Mouse (Mus musculus) bone marrow macrophage, adult 2 months (primary cell): Measurements from ENCODE around the gene Gm15319.
"Not testable (repeated sequence)": the region's sequence is repeated elsewhere in the genome, so short reads cannot be mapped to it uniquely, and the experiment has no call there.

Experiments used
- CTCF ChIP-seq: IDR thresholded peaks from 2 replicates; pipeline ENCODE4 v1.5.1; 2012; ENCODE audit warnings: low read depth, mild to moderate bottlenecking, low read length, moderate library complexity
- POLR2A ChIP-seq: IDR thresholded peaks from 2 replicates; pipeline ENCODE4 v1.6.1; 2012; ENCODE audit warnings: mild to moderate bottlenecking, low read depth, low read length, borderline replicate concordance

DNA sequence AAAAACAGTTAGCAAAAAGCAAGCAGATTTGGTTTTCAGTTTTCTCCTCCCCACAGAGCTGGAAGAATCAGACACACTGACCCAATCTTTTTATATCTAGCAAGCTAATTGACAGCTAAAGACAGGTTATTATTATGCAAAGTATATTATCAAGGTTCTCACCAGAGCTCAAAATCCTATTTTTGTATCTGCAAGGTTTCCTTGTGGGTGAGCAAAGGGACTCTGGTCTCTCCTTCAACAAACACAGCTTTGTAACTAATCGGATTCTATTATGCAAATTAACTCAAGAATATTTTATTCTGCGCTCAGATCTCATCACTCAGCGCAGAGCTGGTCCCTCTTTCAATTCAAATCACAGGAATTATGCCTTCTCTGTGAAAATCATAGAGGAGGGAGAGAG lies 74.1 kb downstream of the Gm15319 start:
- TF ChIP-seq CTCF, POLR2A: not testable (repeated sequence)
